Mouse (Mus musculus) G1E (cell line): ENCODE data around the gene Trim69.

Experiments
- CTCF ChIP-seq: IDR thresholded peaks from 2 replicates; pipeline ENCODE4 v1.5.1; 2012; ENCODE audit warnings: low read depth, low read length, inconsistent platforms, mixed read lengths
- GATA1 ChIP-seq: IDR thresholded peaks from 2 replicates; pipeline ENCODE4 v1.6.1; 2012; ENCODE audit warnings: borderline replicate concordance, low read length, inconsistent platforms, mixed read lengths
- TAL1 ChIP-seq: conservative IDR thresholded peaks from 2 replicates; pipeline ENCODE4 v1.6.1; 2012; ENCODE audit warnings: low read depth, low read length, inconsistent platforms, mixed read lengths

DNA sequence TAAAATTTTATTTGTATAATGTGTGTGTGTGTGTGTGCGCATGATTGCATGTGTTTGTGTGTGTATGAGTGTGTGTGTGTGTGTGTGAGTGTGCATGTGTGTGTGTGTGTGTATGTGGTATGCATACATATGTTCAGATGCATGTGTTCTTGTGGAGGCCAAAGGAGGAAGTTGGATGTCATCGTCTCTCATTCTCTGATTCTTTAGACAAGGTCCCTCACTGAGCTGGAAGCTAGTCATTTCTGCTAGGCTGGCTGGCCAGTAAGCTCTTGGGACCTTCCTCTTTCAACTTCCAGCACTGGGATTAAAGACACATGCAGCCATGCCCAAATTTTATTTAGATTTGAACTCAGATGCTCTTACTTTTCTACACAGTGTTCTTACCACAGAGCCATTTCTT is 28.4 kb upstream of the Trim69 start:
- no peak for TF ChIP-seq CTCF
- no peak for TF ChIP-seq TAL1
- TF ChIP-seq GATA1, result no peak
